Mouse (Mus musculus): ENCODE measurements at regions not wholly inside any gene's neighbourhood (a gene's known extent, or its start where the extent isn't known, plus 50 kb on each side); places are given as distances from the start of the nearest gene placed in this dataset.

DNA sequence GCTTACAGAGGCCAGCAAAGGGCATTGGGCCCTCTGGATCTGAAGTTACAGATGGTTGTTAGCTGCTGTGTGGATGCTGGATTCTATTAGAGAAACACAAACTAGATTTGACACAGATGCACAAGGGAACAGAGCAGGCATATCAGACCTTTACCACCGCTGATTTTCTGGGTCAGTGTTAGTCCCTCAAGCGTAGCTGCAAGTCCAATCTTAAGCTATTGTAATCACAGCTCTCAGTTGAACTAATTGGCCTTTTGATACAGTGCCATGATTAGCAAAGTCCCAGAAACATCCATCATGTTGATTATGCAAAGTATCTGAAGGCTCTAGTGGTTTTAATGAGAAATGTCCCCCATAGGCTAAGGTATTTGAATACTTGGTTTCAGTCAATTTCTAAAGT is 54.2 kb upstream of the Plppr5 start:
- no peak overlapping the region for H3K27ac ChIP-seq (ENCODE audit: insufficient read depth, low read length)
- TF ChIP-seq CTCF (IDR thresholded peaks at IDR 0.05; ENCODE audit: borderline replicate concordance, insufficient read depth, low read length) (no peak), POLR2A (IDR thresholded peaks at IDR 0.05; ENCODE audit: low read depth, low read length) (no peak)
- H3K4me1 ChIP-seq (ENCODE audit: control insufficient read depth, insufficient read depth, low read length) = peaks cover 4% of the 10 kb centered on the region
- no peak overlapping the region for H3K4me3 ChIP-seq (ENCODE audit: insufficient read depth, low read length)

GRCm38 (mm10) chr3:117508090-117508489 is 66.5 kb upstream of the Plppr5 start:
- Histone ChIP-seq H3K27ac (ENCODE audit: insufficient read depth, low read length) (no peak overlapping the region), H3K4me1 (ENCODE audit: control insufficient read depth, insufficient read depth, low read length) (no peaks in the 10 kb centered on the region), H3K4me3 (ENCODE audit: insufficient read depth, low read length) (no peak overlapping the region)
- TF ChIP-seq POLR2A (IDR thresholded peaks at IDR 0.05; ENCODE audit: low read depth, low read length) (no peak), CTCF (IDR thresholded peaks at IDR 0.05; ENCODE audit: borderline replicate concordance, insufficient read depth, low read length) (no peak)

DNA sequence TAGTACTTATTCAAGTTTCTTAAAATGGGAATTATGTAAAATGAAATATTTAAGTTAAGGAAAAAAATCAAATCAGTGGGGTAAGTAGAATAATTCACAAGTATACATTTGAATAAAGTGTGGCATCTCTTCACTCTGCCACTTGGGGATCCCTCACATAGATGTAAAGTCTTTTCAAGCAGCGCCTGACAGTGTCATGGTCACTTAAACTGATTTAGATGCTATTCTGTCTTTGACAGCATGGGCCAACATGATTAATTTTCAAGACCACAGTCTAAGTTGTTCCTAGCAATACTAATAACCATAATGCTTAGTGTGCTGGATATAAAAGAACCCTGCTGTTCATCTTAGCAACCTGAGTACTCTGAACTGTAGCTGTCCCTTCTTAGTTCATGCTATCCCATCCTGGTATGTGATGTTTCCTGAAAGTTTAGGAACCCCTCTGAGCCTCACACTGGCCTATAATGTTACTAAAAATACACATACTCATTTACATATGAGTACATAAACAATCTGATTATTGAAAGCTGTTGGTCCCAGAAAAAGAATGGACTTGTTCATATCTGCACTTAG is 68.4 kb upstream of the Plppr5 start:
- H3K27ac ChIP-seq (ENCODE audit: insufficient read depth, low read length) = no peak overlapping the region
- H3K4me3 ChIP-seq (ENCODE audit: insufficient read depth, low read length) = no peak overlapping the region
- H3K4me1 ChIP-seq (ENCODE audit: control insufficient read depth, insufficient read depth, low read length) = no peaks in the 10 kb centered on the region
- TF ChIP-seq POLR2A (IDR thresholded peaks at IDR 0.05; ENCODE audit: low read depth, low read length) (no peak), CTCF (IDR thresholded peaks at IDR 0.05; ENCODE audit: borderline replicate concordance, insufficient read depth, low read length) (no peak)

DNA sequence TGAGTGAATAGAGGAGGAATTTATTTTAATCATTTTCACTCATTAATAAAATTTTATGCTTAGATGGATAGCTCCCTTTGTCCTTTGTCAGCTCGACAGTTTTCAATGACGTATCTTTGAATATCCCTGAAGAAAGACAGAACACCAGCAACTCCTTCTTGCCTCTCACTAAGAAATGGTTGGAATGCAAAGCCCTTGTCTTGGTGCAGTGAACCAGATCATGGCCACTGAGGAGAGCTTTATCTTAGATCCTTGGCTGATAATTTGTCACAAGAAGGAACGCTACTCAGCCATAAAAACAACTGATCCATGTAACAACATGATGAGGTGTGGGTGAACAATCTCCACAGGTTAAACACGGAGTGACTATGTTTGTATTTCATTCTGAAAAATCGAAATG is 73.5 kb upstream of the Plppr5 start:
- TF ChIP-seq POLR2A (IDR thresholded peaks at IDR 0.05; ENCODE audit: low read depth, low read length) (no peak), CTCF (IDR thresholded peaks at IDR 0.05; ENCODE audit: borderline replicate concordance, insufficient read depth, low read length) (no peak)
- no peaks in the 10 kb centered on the region for H3K4me1 ChIP-seq (ENCODE audit: control insufficient read depth, insufficient read depth, low read length)
- H3K4me3 ChIP-seq (ENCODE audit: insufficient read depth, low read length) = no peak overlapping the region

DNA sequence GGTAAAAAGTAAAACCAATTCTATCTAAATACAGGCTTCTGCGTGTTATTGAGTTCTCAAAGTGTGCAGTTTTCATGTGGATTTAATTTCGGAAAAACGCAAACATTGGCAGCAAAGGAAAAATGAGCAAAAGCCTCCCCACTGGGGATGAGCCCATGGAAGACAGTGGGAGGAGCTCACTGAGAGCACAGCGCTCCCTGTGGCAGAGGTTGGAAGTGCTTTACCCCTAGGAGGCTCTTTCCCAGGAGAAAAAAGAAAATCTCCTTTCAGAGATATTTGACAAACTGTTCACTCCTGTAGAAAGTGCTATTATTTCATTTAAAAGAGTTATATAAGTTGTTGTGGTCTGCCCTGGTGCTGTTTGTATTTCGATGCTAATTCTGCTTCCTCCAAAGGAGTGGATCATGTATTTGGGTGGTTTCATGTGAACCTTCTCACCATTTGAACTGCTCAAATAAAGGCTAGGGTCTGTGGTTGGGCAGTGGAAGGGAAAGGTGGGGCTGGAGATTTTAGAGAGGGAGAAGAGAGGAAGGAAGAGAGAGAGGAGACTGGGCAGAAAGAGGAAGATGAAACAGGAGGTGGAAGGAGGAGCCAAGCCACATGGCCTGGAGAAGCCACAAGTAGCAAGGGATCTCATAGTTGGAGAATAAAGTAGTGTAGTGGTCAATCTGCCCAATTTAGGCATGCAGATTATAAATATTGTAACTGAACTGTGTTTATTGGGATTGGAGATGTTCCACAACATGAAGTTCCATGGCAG is 76.3 kb upstream of the Plppr5 start:
- no peak for TF ChIP-seq POLR2A (IDR thresholded peaks at IDR 0.05; ENCODE audit: low read depth, low read length)
- no peak for TF ChIP-seq CTCF (IDR thresholded peaks at IDR 0.05; ENCODE audit: borderline replicate concordance, insufficient read depth, low read length)
- Histone ChIP-seq H3K4me3 (ENCODE audit: insufficient read depth, low read length) (no peak overlapping the region), H3K27ac (ENCODE audit: insufficient read depth, low read length) (no peak overlapping the region), H3K4me1 (ENCODE audit: control insufficient read depth, insufficient read depth, low read length) (no peaks in the 10 kb centered on the region)

More for the DNA sequence above, 73.5 kb upstream of the Plppr5 start:
- H3K27ac ChIP-seq (ENCODE audit: insufficient read depth, low read length) = no peak overlapping the region

- TF ChIP-seq CTCF (IDR thresholded peaks at IDR 0.05; ENCODE audit: borderline replicate concordance, insufficient read depth, low read length) (no peak), POLR2A (IDR thresholded peaks at IDR 0.05; ENCODE audit: low read depth, low read length) (no peak)
- Histone ChIP-seq H3K4me3 (ENCODE audit: insufficient read depth, low read length) (no peak overlapping the region), H3K4me1 (ENCODE audit: control insufficient read depth, insufficient read depth, low read length) (no peaks in the 10 kb centered on the region), H3K27ac (ENCODE audit: insufficient read depth, low read length) (no peak overlapping the region)
Observed at GRCm38 (mm10) chr3:117494118-117494517, 80.5 kb upstream of the Plppr5 start.

DNA sequence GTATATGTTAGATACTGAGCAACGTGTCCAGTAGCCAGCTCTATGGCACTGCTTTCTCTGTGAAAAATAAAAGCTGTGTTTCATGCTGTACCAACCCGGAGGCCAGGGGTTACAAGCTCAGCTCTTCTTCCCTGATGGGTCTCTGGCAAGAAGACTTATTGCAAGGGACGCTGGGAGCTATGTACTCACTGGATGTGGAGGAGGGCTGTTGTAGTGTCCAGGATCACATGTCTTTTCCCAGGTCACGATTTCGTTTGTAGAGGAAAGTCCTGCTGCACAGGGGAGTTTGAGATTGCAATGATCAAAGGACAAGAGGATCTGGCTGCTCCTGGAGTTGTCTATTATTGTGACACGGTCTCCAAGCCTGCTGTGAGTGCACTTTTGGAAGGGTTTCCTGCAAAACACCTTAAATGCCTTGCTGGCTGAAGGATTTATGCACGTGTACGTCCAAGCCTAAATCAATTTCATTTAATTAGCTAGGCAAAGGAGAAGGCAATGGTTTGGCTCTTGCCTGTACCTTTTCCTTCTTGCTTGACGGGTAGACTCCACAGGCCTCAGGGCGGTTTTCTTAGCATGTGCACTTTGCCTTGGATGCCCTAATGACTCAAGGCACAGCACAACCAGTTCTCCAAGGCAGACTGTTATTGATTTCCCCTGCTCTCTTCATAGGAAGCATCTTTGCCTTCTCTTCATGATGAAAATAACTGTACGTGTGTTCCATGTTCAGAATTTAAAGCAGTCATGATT is 87.2 kb upstream of the Plppr5 start:
- H3K27ac ChIP-seq (ENCODE audit: insufficient read depth, low read length) = no peak overlapping the region
- H3K4me3 ChIP-seq (ENCODE audit: insufficient read depth, low read length) = no peak overlapping the region
- TF ChIP-seq POLR2A (IDR thresholded peaks at IDR 0.05; ENCODE audit: low read depth, low read length) (no peak), CTCF (IDR thresholded peaks at IDR 0.05; ENCODE audit: borderline replicate concordance, insufficient read depth, low read length) (no peak)
- H3K4me1 ChIP-seq (ENCODE audit: control insufficient read depth, insufficient read depth, low read length) = no peaks in the 10 kb centered on the region

GRCm38 (mm10) chr3:117486351-117486750 is 88.3 kb upstream of the Plppr5 start:
- Histone ChIP-seq H3K4me1 (ENCODE audit: control insufficient read depth, insufficient read depth, low read length) (no peaks in the 10 kb centered on the region), H3K4me3 (ENCODE audit: insufficient read depth, low read length) (no peak overlapping the region), H3K27ac (ENCODE audit: insufficient read depth, low read length) (no peak overlapping the region)
- no peak for TF ChIP-seq CTCF (IDR thresholded peaks at IDR 0.05; ENCODE audit: borderline replicate concordance, insufficient read depth, low read length)
- TF ChIP-seq POLR2A (IDR thresholded peaks at IDR 0.05; ENCODE audit: low read depth, low read length) = no peak

- H3K4me1 ChIP-seq (ENCODE audit: control insufficient read depth, insufficient read depth, low read length) = no peaks in the 10 kb centered on the region
- no peak overlapping the region for H3K4me3 ChIP-seq (ENCODE audit: insufficient read depth, low read length)
- TF ChIP-seq CTCF (IDR thresholded peaks at IDR 0.05; ENCODE audit: borderline replicate concordance, insufficient read depth, low read length) (no peak), POLR2A (IDR thresholded peaks at IDR 0.05; ENCODE audit: low read depth, low read length) (no peak)
- no peak overlapping the region for H3K27ac ChIP-seq (ENCODE audit: insufficient read depth, low read length)
Observed at GRCm38 (mm10) chr3:117480131-117480530, 94.5 kb upstream of the Plppr5 start.

GRCm38 (mm10) chr3:117459507-117459906 is 98.8 kb upstream of the Plppr4 start:
- H3K4me1 ChIP-seq (ENCODE audit: control insufficient read depth, insufficient read depth, low read length) = no peaks in the 10 kb centered on the region
- no peak overlapping the region for H3K4me3 ChIP-seq (ENCODE audit: insufficient read depth, low read length)
- no peak overlapping the region for H3K27ac ChIP-seq (ENCODE audit: insufficient read depth, low read length)
- TF ChIP-seq POLR2A (IDR thresholded peaks at IDR 0.05; ENCODE audit: low read depth, low read length) (no peak), CTCF (IDR thresholded peaks at IDR 0.05; ENCODE audit: borderline replicate concordance, insufficient read depth, low read length) (no peak)

Data from embryonic fibroblast, embryonic 13.5 days (primary cell).